Mouse (Mus musculus) brown adipose tissue, adult 24 weeks (tissue): Measurements from ENCODE around the gene Flcn. TPM values are rescaled to one million over a fixed set of nuclear protein-coding genes. Genes with fewer than 3 reads are reported as not detected.

Experiments
- H3K27ac ChIP-seq: fragments of 200-500 bp; replicated peaks from 2 replicates; pipeline ENCODE4 v1.5.1; 2012; ENCODE audit warnings: low read depth, mild to moderate bottlenecking, low read length
- H3K4me1 ChIP-seq: fragments of 200-500 bp; 2 replicates; pipeline ENCODE4 v1.6.1; 2012; ENCODE audit warnings: low read length, mixed read lengths; ENCODE audit not compliant: control insufficient read depth, insufficient read depth, insufficient read length
- H3K4me3 ChIP-seq: fragments of 200-500 bp; 2 replicates; pipeline ENCODE4 v1.5.1; 2012; ENCODE audit warnings: low read depth, mild to moderate bottlenecking, low read length, moderate library complexity; ENCODE audit not compliant: insufficient read depth
- polyA plus RNA-seq: library from polyadenylated mRNA; stranded (reverse); fragments of >200 nt; gene quantifications from 2 replicates; pipeline ENCODE4 v1.2.4, GENCODE M21; 2012; ENCODE audit not compliant: missing spikeins, insufficient read depth, insufficient read length

Flcn gene
- polyA plus RNA-seq, 1 experiment = 17.9 TPM

- Histone ChIP-seq H3K27ac (no peak overlapping the region), H3K4me1 (peaks cover 5% of the 10 kb centered on the region; the same call in 1 of the 2 replicates), H3K4me3 (no peak overlapping the region)
Measured at GRCm38 (mm10) chr11:59760796-59761195, 49.0 kb downstream of the Flcn start.

- H3K27ac ChIP-seq = no peak overlapping the region
- peaks cover 5% of the 10 kb centered on the region; the same call in 1 of the 2 replicates for H3K4me1 ChIP-seq
- no peak overlapping the region for H3K4me3 ChIP-seq
Measured at GRCm38 (mm10) chr11:59759626-59760025, 50.2 kb downstream of the Flcn start.

- Histone ChIP-seq H3K4me1 (peaks cover 5% of the 10 kb centered on the region; the same call in 1 of the 2 replicates), H3K4me3 (no peak overlapping the region), H3K27ac (no peak overlapping the region)
Measured at GRCm38 (mm10) chr11:59759178-59759577, 50.6 kb downstream of the Flcn start.

GRCm38 (mm10) chr11:59758191-59758985 lies 51.4 kb downstream of the Flcn start:
- Histone ChIP-seq H3K4me3 (no peak overlapping the region), H3K27ac (no peak overlapping the region), H3K4me1 (peaks cover 5% of the 10 kb centered on the region; the same call in 1 of the 2 replicates)

GRCm38 (mm10) chr11:59756351-59756750 lies 53.5 kb downstream of the Flcn start:
- H3K4me3 ChIP-seq = no peak overlapping the region
- no peak overlapping the region for H3K27ac ChIP-seq

GRCm38 (mm10) chr11:59754504-59754903 lies 55.3 kb downstream of the Flcn start:
- Histone ChIP-seq H3K4me1 (peaks cover 7% of the 10 kb centered on the region; the same call in 1 of the 2 replicates), H3K4me3 (no peak overlapping the region), H3K27ac (no peak overlapping the region)

More at GRCm38 (mm10) chr11:59756351-59756750, 53.5 kb downstream of the Flcn start:
- peaks cover 5% of the 10 kb centered on the region; the same call in 1 of the 2 replicates for H3K4me1 ChIP-seq

GRCm38 (mm10) chr11:59749050-59749449 lies 60.8 kb downstream of the Flcn start:
- Histone ChIP-seq H3K27ac (no peak overlapping the region), H3K4me3 (no peak overlapping the region), H3K4me1 (peaks cover 2% of the 10 kb centered on the region; the same call in 1 of the 2 replicates)

GRCm38 (mm10) chr11:59746614-59747013 lies 63.2 kb downstream of the Flcn start:
- H3K4me1 ChIP-seq = peaks cover 2% of the 10 kb centered on the region; the same call in 1 of the 2 replicates
- no peak overlapping the region for H3K4me3 ChIP-seq
- no peak overlapping the region for H3K27ac ChIP-seq

GRCm38 (mm10) chr11:59745851-59746250 lies 64.0 kb downstream of the Flcn start:
- H3K27ac ChIP-seq = no peak overlapping the region
- peaks cover 2% of the 10 kb centered on the region; the same call in 1 of the 2 replicates for H3K4me1 ChIP-seq
- H3K4me3 ChIP-seq = no peak overlapping the region

GRCm38 (mm10) chr11:59744374-59744773 lies 65.4 kb downstream of the Flcn start:
- Histone ChIP-seq H3K4me3 (no peak overlapping the region), H3K27ac (no peak overlapping the region), H3K4me1 (no peaks in the 10 kb centered on the region)

- H3K4me1 ChIP-seq = no peaks in the 10 kb centered on the region
Measured at GRCm38 (mm10) chr11:59743712-59744111, 66.1 kb downstream of the Flcn start.

GRCm38 (mm10) chr11:59743307-59743706 lies 66.5 kb downstream of the Flcn start:
- no peak overlapping the region for H3K4me3 ChIP-seq
- no peak overlapping the region for H3K27ac ChIP-seq
- H3K4me1 ChIP-seq = no peaks in the 10 kb centered on the region

More at GRCm38 (mm10) chr11:59743712-59744111, 66.1 kb downstream of the Flcn start:
- no peak overlapping the region for H3K4me3 ChIP-seq
- H3K27ac ChIP-seq = no peak overlapping the region

GRCm38 (mm10) chr11:59741915-59742314 lies 67.9 kb downstream of the Flcn start:
- H3K4me3 ChIP-seq = no peak overlapping the region
- no peaks in the 10 kb centered on the region for H3K4me1 ChIP-seq
- H3K27ac ChIP-seq = no peak overlapping the region
